21 mouse cellular contexts compared by ENCODE assay signal in the genomic region with DNA sequence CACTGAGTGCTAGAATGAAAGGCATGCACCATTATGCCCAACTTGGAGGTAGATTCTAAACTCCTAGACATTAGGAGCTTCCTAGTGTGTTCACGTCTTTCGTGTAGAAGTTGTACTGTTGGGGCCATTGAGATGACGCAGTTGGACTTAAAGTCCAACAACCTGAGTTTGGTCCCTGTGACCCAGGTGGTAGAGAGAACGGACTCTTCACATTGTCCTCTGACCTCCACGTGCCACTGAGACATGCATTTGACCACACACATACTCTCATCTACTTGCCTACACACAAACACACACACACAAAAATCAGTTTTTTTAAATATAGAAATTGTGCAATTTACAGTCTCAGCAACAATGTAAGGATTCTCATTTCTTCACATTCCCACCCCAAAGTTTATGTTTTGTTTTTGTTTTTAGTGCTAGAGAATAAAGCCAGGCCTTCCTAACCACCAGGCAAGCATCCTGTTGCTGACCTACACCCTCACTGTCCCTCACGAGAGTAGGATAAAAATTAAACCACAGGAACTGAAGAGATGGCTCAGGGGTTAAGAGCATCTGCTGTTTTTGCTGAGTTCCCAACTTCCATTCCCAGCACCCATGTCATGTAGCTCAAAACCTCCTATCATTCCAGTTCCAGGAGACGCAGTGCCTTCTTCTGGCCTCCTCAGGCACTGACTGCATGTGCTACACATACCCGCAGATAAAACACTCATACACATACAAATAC. TPM values are rescaled to one million over a fixed set of nuclear protein-coding genes. Genes with fewer than 3 reads are reported as not detected.
DNase-seq lines count a peak whose midpoint lies in the region; ATAC-seq lines count a peak whose summit lies in the region.
"Had no signal": no experiment of that assay in that cellular context is flagged by ENCODE, and none has a peak within 500 bp of the region (broad histone marks: within the 10 kb centered on the region; RNA-seq: fewer than 3 reads in every experiment).

No protein-coding gene starts in this region.

- no peaks in the 10 kb centered on the region for H3K27me3 ChIP-seq in kidney, embryonic 14.5 days (ENCODE audit: control insufficient read depth, insufficient read depth, low read length)
- H3K27me3 ChIP-seq: embryonic facial prominence, embryonic 13.5 days; embryonic facial prominence, embryonic 15.5 days; forebrain, embryonic 12.5 days had no signal

- DNase-seq in kidney, adult 8-10 months, result peak; percentile 28 to 37
- peak; percentile 33 to 57 for DNase-seq in kidney, postnatal 25 days
- no peak for DNase-seq in kidney, postnatal 14 days
- DNase-seq: adrenal gland, adult 2 months; adrenal gland, postnatal 10 days; adrenal gland, postnatal 25 days; cerebellum, adult 11 months; cerebellum, adult 18-20 months; cerebellum, adult 8-10 months; cerebellum, adult 9-11 months; cerebellum, postnatal 14 days; cerebellum, postnatal 36 days; embryo, embryonic 11 days had no signal

- ATAC-seq in kidney, embryonic 14.5 days (ENCODE audit: low FRiP score, low TSS enrichment), result no peak
- ATAC-seq: forebrain, embryonic 14.5 days; forebrain, embryonic 16.5 days had no signal

- no peak overlapping the region for H3K27ac ChIP-seq in kidney, embryonic 14.5 days (ENCODE audit: low read depth, low read length)
- H3K27ac ChIP-seq: embryonic facial prominence, embryonic 13.5 days; embryonic facial prominence, embryonic 15.5 days; forebrain, embryonic 10.5 days; forebrain, embryonic 12.5 days had no signal

- H3K4me2 ChIP-seq in kidney, embryonic 14.5 days (replicated peaks; ENCODE audit: low read depth, low read length), result no peak overlapping the region
- H3K4me2 ChIP-seq: embryonic facial prominence, embryonic 13.5 days; embryonic facial prominence, embryonic 15.5 days; forebrain, embryonic 12.5 days had no signal

- H3K4me1 ChIP-seq in kidney, embryonic 14.5 days (ENCODE audit: control insufficient read depth, insufficient read depth, low read length), result no peaks in the 10 kb centered on the region
- H3K4me1 ChIP-seq: embryonic facial prominence, embryonic 13.5 days; embryonic facial prominence, embryonic 15.5 days; forebrain, embryonic 10.5 days; forebrain, embryonic 12.5 days had no signal

- no peaks in the 10 kb centered on the region for H3K36me3 ChIP-seq in kidney, embryonic 14.5 days (ENCODE audit: control insufficient read depth, insufficient read depth, low read length)
- H3K36me3 ChIP-seq: embryonic facial prominence, embryonic 13.5 days; embryonic facial prominence, embryonic 15.5 days; forebrain, embryonic 10.5 days; forebrain, embryonic 12.5 days had no signal

- H3K4me3 ChIP-seq in kidney, embryonic 14.5 days (ENCODE audit: low read length), result no peak overlapping the region
- H3K4me3 ChIP-seq: embryonic facial prominence, embryonic 13.5 days; embryonic facial prominence, embryonic 15.5 days; erythroblast, embryonic 14.5 days; forebrain, embryonic 10.5 days; forebrain, embryonic 12.5 days had no signal

- 90% methylated on average over 8 of the region's 8 CpGs for WGBS in kidney, embryonic 14.5 days

- H3K9me3 ChIP-seq in kidney, embryonic 14.5 days (ENCODE audit: control insufficient read depth, low read length), result no peaks in the 10 kb centered on the region
- H3K9me3 ChIP-seq: embryonic facial prominence, embryonic 13.5 days; embryonic facial prominence, embryonic 15.5 days; forebrain, embryonic 10.5 days; forebrain, embryonic 12.5 days had no signal

- no peak overlapping the region for H3K9ac ChIP-seq in kidney, embryonic 14.5 days (ENCODE audit: low read depth, low read length)
- H3K9ac ChIP-seq: embryonic facial prominence, embryonic 13.5 days; embryonic facial prominence, embryonic 15.5 days; forebrain, embryonic 12.5 days had no signal

RNA-seq across cellular contexts. Expression of a gene that starts 6.1 kb away (rescaled TPM):
- polyA plus RNA-seq in kidney, embryonic 14.5 days (2014; fragmentation: Nextera tagmentation; extraction: Ambion mirVana), result 7.8 and 21.0 TPM in 2 replicates

RNA-seq across cellular contexts. Expression of a gene that starts 27.3 kb away (rescaled TPM):
- polyA plus RNA-seq in kidney, embryonic 14.5 days (2014; fragmentation: Nextera tagmentation; extraction: Ambion mirVana), result 55.2 and 77.2 TPM in 2 replicates
